Mouse (Mus musculus) MEL (cell line): ENCODE results near the gene Bcar1. TPM values are rescaled to one million over a fixed set of nuclear protein-coding genes. Genes with fewer than 3 reads are reported as not detected.

Experiments used
- DNase-seq: peaks from one replicate; pipeline ENCODE4 v3.0.0; 2011; ENCODE audit warnings: low read depth, low spot score
- H3K27ac ChIP-seq: 2 replicates; pipeline ENCODE4 v1.5.1; 2012; ENCODE audit warnings: low read depth, mild to moderate bottlenecking, control low read depth, low read length, moderate library complexity; ENCODE audit not compliant: control insufficient read depth
- H3K27me3 ChIP-seq, 2 experiments: fragments of 150-350 bp in 1 of 2; sonication (generic) in 1 of 2; 2 replicates each; pipeline ENCODE4 v1.6.1; 2012; ENCODE audit warnings: low read length in 2 of 2, mild to moderate bottlenecking in 2 of 2, improper control_type of control experiment in 1 of 2, moderate library complexity in 1 of 2; ENCODE audit not compliant: insufficient read depth in 2 of 2, control insufficient read depth in 1 of 2
- H3K36me3 ChIP-seq, 2 experiments: 2 replicates each; pipeline ENCODE4 v1.6.1; 2012 to 2014; ENCODE audit warnings: low read length in 2 of 2, improper control_type of control experiment in 1 of 2, inconsistent platforms in 1 of 2, mild to moderate bottlenecking in 1 of 2; ENCODE audit not compliant: insufficient read depth in 2 of 2, control insufficient read depth in 1 of 2
- H3K4me1 ChIP-seq, 2 experiments: fragments of 150-350 bp in 1 of 2; sonication (generic) in 1 of 2; 2 replicates each; pipeline ENCODE4 v1.6.1; 2012; ENCODE audit warnings: low read length in 2 of 2, improper control_type of control experiment in 1 of 2, mild to moderate bottlenecking in 1 of 2; ENCODE audit not compliant: insufficient read depth in 2 of 2, control insufficient read depth in 1 of 2
- H3K4me3 ChIP-seq, 2 experiments: fragments of 150-350 bp in 1 of 2; sonication (generic) in 1 of 2; 2 replicates each; pipeline ENCODE4 v1.5.1; 2012; ENCODE audit warnings: low read depth in 2 of 2, low read length in 2 of 2, mild to moderate bottlenecking in 2 of 2, moderate library complexity in 2 of 2, control low read depth in 1 of 2, improper control_type of control experiment in 1 of 2; ENCODE audit not compliant: control insufficient read depth in 1 of 2, insufficient read depth in 1 of 2
- H3K79me2 ChIP-seq: 2 replicates; pipeline ENCODE4 v1.6.1; 2012; ENCODE audit warnings: mild to moderate bottlenecking, low read length, moderate library complexity; ENCODE audit not compliant: control insufficient read depth, poor library complexity, insufficient read depth
- H3K9ac ChIP-seq: 2 replicates; pipeline ENCODE4 v1.6.1; 2012; ENCODE audit warnings: low read depth, mild to moderate bottlenecking, control low read depth, low read length, moderate library complexity; ENCODE audit not compliant: control insufficient read depth, poor library complexity, severe bottlenecking
- H3K9me3 ChIP-seq: fragments of 150-350 bp; sonication (generic); replicated peaks from 2 replicates; pipeline ENCODE4 v1.6.1; 2012; ENCODE audit warnings: mild to moderate bottlenecking, low read length, improper control_type of control experiment, moderate library complexity; ENCODE audit not compliant: insufficient read depth
- BHLHE40 ChIP-seq: IDR thresholded peaks from 2 replicates; pipeline ENCODE4 v1.6.1; 2012; ENCODE audit warnings: low read depth, mild to moderate bottlenecking, inconsistent platforms, low read length, improper control_type of control experiment, borderline replicate concordance
- CHD1 ChIP-seq: IDR thresholded peaks from 2 replicates; pipeline ENCODE4 v1.6.1; 2012; ENCODE audit warnings: low read depth, mild to moderate bottlenecking, inconsistent platforms, low read length, improper control_type of control experiment
- CHD2 ChIP-seq: IDR thresholded peaks from 2 replicates; pipeline ENCODE4 v1.6.1; 2011; ENCODE audit warnings: low read length, improper control_type of control experiment
- CTCF ChIP-seq, 3 experiments: IDR thresholded peaks in 2 of 3; conservative IDR thresholded peaks in 1 of 3; 2 replicates each; pipeline ENCODE4 v1.5.1; 2011 to 2012; ENCODE audit warnings: low read length in 3 of 3, low read depth in 2 of 3, mild to moderate bottlenecking in 2 of 3, improper control_type of control experiment in 1 of 3, inconsistent platforms in 1 of 3, mixed read lengths in 1 of 3, moderate library complexity in 1 of 3; ENCODE audit not compliant: control insufficient read depth in 1 of 3, insufficient read depth in 1 of 3, poor library complexity in 1 of 3, severe bottlenecking in 1 of 3
- ETS1 ChIP-seq: IDR thresholded peaks from 2 replicates; pipeline ENCODE4 v1.6.1; 2012; ENCODE audit warnings: low read depth, mild to moderate bottlenecking, inconsistent platforms, low read length, improper control_type of control experiment, moderate library complexity
- GABPA ChIP-seq: IDR thresholded peaks from 2 replicates; pipeline ENCODE4 v1.6.1; 2012; ENCODE audit warnings: low read depth, mild to moderate bottlenecking, inconsistent platforms, low read length, improper control_type of control experiment, moderate library complexity
- GATA1 ChIP-seq: IDR thresholded peaks from 2 replicates; pipeline ENCODE4 v1.6.1; 2011; ENCODE audit warnings: low read depth, low read length, improper control_type of control experiment
- HCFC1 ChIP-seq: IDR thresholded peaks from 2 replicates; pipeline ENCODE4 v1.6.1; 2012; ENCODE audit warnings: low read depth, mild to moderate bottlenecking, inconsistent platforms, low read length, improper control_type of control experiment, moderate library complexity
- MAFK ChIP-seq: IDR thresholded peaks from 2 replicates; pipeline ENCODE4 v1.6.1; 2011; ENCODE audit warnings: low read depth, mild to moderate bottlenecking, low read length, improper control_type of control experiment, borderline replicate concordance
- MAZ ChIP-seq: IDR thresholded peaks from 2 replicates; pipeline ENCODE4 v1.6.1; 2012; ENCODE audit warnings: low read depth, mild to moderate bottlenecking, inconsistent platforms, low read length, improper control_type of control experiment
- MEF2A ChIP-seq: IDR thresholded peaks from 2 replicates; pipeline ENCODE4 v1.6.1; 2014; ENCODE audit warnings: low read depth, mild to moderate bottlenecking, inconsistent platforms, low read length, improper control_type of control experiment; ENCODE audit not compliant: poor library complexity, insufficient replicate concordance, severe bottlenecking; ENCODE audit errors: extremely low read depth
- MXI1 ChIP-seq: IDR thresholded peaks from 2 replicates; pipeline ENCODE4 v1.6.1; 2011; ENCODE audit warnings: mild to moderate bottlenecking, low read depth, low read length, improper control_type of control experiment
- MYC ChIP-seq: IDR thresholded peaks from 2 replicates; pipeline ENCODE4 v1.6.1; 2011; ENCODE audit warnings: low read depth, mild to moderate bottlenecking, low read length, improper control_type of control experiment, moderate library complexity
- NELFE ChIP-seq: IDR thresholded peaks from 2 replicates; pipeline ENCODE4 v1.6.1; 2011; ENCODE audit warnings: low read depth, low read length, improper control_type of control experiment
- NRF1 ChIP-seq: IDR thresholded peaks from 2 replicates; pipeline ENCODE4 v1.6.1; 2014; ENCODE audit warnings: low read depth, mild to moderate bottlenecking, inconsistent platforms, low read length, improper control_type of control experiment, moderate library complexity; ENCODE audit not compliant: poor library complexity, insufficient read depth, severe bottlenecking
- POLR2AphosphoS5 ChIP-seq: IDR thresholded peaks from 2 replicates; pipeline ENCODE4 v1.6.1; 2012; ENCODE audit warnings: low read depth, borderline replicate concordance, mild to moderate bottlenecking, inconsistent platforms, low read length, moderate library complexity, mixed read lengths
- SIN3A ChIP-seq: IDR thresholded peaks from 2 replicates; pipeline ENCODE4 v1.6.1; 2012; ENCODE audit warnings: low read length, improper control_type of control experiment, inconsistent platforms
- TCF12 ChIP-seq: IDR thresholded peaks from 2 replicates; pipeline ENCODE4 v1.6.1; 2014; ENCODE audit warnings: low read depth, mild to moderate bottlenecking, inconsistent platforms, low read length, improper control_type of control experiment, moderate library complexity
- USF1 ChIP-seq: IDR thresholded peaks from 2 replicates; pipeline ENCODE4 v1.6.1; 2014; ENCODE audit warnings: low read depth, mild to moderate bottlenecking, inconsistent platforms, low read length, improper control_type of control experiment, moderate library complexity
- ZC3H11A ChIP-seq: IDR thresholded peaks from 2 replicates; pipeline ENCODE4 v1.6.1; 2012; ENCODE audit warnings: low read depth, mild to moderate bottlenecking, inconsistent platforms, low read length, improper control_type of control experiment
- polyA plus RNA-seq, 2 experiments: library from polyadenylated mRNA; stranded (reverse) in 1 of 2; unstranded in 1 of 2; fragments of >175 nt in 1 of 2; fragments of >200 nt in 1 of 2; gene quantifications; 2 replicates each; pipeline versions ENCODE4 v1.2.1 to v1.2.4; 2012; ENCODE audit warnings: low replicate concordance in 2 of 2, low read depth in 1 of 2; ENCODE audit not compliant: insufficient read length in 2 of 2, insufficient read depth in 1 of 2, missing spikeins in 1 of 2
- total RNA-seq: library from RNA; depleted of rRNA; stranded (reverse); fragments of 300-350 nt; gene quantifications from 2 replicates; pipeline ENCODE4 v1.2.3, GENCODE M21; 2012

Gene Bcar1
- total and polyA plus RNA-seq, 3 experiments, result 6.5 to 17.4 TPM; not detected in 1

DNA sequence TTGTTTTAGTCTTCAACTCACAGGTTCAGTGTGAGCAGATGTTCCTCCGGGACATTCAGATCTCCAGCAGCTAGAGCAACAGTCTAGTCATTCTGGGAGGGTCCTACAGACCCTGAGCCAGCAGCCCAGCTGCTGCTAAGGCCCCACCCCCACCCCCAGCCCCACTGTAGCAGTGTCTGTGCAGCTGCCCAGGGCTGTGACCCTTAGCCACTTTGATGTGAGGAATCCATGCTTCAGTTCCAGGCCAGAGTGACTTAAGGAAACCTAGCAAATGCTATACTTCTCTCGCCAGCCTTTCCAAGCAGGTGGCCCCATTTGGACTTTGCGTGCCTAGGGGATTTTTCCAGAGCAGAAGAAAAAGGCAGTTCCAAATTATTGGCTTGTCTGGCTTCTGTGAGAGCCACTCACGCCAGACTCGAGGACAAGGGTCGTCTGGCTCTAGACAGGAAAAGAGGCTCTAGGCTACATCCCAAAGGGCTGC lies 50.3 kb downstream of the Bcar1 start:
- no peaks in the 10 kb centered on the region for H3K79me2 ChIP-seq
- TF ChIP-seq ZC3H11A (no peak), ETS1 (no peak), MYC (no peak), CHD1 (no peak), TCF12 (no peak), POLR2AphosphoS5 (no peak), SIN3A (no peak), CTCF (IDR thresholded peaks at IDR 0.05 in 2 of 3, conservative IDR thresholded peaks at IDR 0.05 in 1 of 3; ENCODE audit: control insufficient read depth in 1 of 3, insufficient read depth in 1 of 3, low read depth in 2 of 3, low read length in 3 of 3, poor library complexity in 1 of 3, severe bottlenecking in 1 of 3) (no peak), NELFE (no peak), USF1 (no peak), MAZ (no peak), MEF2A (no peak), GABPA (no peak), MXI1 (no peak), NRF1 (no peak), HCFC1 (no peak), BHLHE40 (no peak), MAFK (no peak), GATA1 (no peak)

DNA sequence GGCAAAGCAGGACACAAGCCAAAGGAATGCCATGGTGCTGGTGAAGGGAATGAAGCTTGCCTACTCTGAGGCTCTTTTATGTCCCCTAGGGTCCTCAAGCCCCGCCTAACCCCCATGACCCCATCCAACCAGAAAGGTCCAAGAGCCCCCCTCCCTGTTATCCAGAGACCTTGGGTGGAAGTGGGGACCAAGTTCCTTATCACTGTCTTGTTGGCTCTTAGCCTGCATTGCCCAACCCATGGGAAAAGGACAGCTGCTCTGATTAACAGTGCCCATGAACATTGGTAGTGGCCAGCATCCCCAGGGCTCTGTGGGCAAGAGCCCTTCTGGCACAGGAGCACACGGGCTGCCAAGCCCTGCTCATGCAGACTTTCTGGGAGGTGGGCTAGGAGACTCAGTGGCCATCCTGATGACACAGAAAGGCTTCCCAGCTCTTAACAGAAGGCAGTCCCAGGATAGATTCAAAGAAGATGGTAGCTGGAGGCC lies 52.6 kb downstream of the Bcar1 start, which contains the start of gene Ctrb1:
Ctrb1 (minus strand) TSS at position 51 of the 486 bp plus-strand sequence.
- Histone ChIP-seq H3K4me3 (no peak within 1 kb of the TSS), H3K79me2 (no peaks in the 10 kb centered on the region), H3K4me1 (no peaks in the 10 kb centered on the region), H3K9ac (no peak within 1 kb of the TSS), H3K27ac (no peak within 1 kb of the TSS), H3K9me3 (no peaks in the 10 kb centered on the region), H3K36me3 (no peaks in the 10 kb centered on the region), H3K27me3 (no peaks in the 10 kb centered on the region)
- TF ChIP-seq BHLHE40 (no peak), USF1 (no peak), CHD2 (no peak)
- no peak for DNase-seq

More for the DNA sequence above, 50.3 kb downstream of the Bcar1 start:
- Histone ChIP-seq H3K4me1 (no peaks in the 10 kb centered on the region), H3K4me3 (no peak overlapping the region), H3K36me3 (no peaks in the 10 kb centered on the region), H3K27me3 (no peaks in the 10 kb centered on the region; a peak in 1 of 4 replicates), H3K9me3 (no peaks in the 10 kb centered on the region), H3K9ac (no peak overlapping the region), H3K27ac (no peak overlapping the region)
- DNase-seq, result no peak
